Mouse (Mus musculus): ENCODE results near the gene Izumo4. TPM values are rescaled to one million over a fixed set of nuclear protein-coding genes. Genes with fewer than 3 reads are reported as not detected.

Izumo4 gene
- total and polyA plus RNA-seq, 3 experiments = 2.7 to 9.6 (median 5.9) TPM

GRCm38 (mm10) chr10:80674161-80674711, 27.7 kb upstream of the Izumo4 start:
- Histone ChIP-seq H3K9me3 (replicated peaks; ENCODE audit: low read length) (no peaks in the 10 kb centered on the region), H3K4me1 (ENCODE audit: control insufficient read depth in 1 of 2, insufficient read depth in 2 of 2) (peaks cover 21 to 73% of the 10 kb centered on the region in 2 experiments), H3K9ac (ENCODE audit: insufficient read depth, low read depth) (peak overlapping the region; percentile 98; the same call in 1 of the 2 replicates), H3K27ac (ENCODE audit: insufficient read depth, low read depth) (no peak overlapping the region), H3K79me2 (replicated peaks; ENCODE audit: control insufficient read depth, extremely low read depth, insufficient read depth, poor library complexity, severe bottlenecking) (peaks cover 40% of the 10 kb centered on the region), H3K4me2 (ENCODE audit: insufficient read depth, low read depth, poor library complexity, severe bottlenecking) (peak overlapping the region; percentile 64), H3K4me3 (replicated peaks in 1 of 3; ENCODE audit: low read depth in 2 of 3, low read length in 2 of 3, poor library complexity in 1 of 3) (peak overlapping the region; percentile 21 to 85 (median 75)), H3K36me3 (replicated peaks in 1 of 2; ENCODE audit: control insufficient read depth in 1 of 2, insufficient read depth in 1 of 2, low read length in 1 of 2) (peaks cover 38 to 56% of the 10 kb centered on the region in 2 experiments), H3K27me3 (replicated peaks) (no peaks in the 10 kb centered on the region)
- dilution Hi-C loops (cut with MboI; ENCODE audit: extremely low pct_ligation_motif_present, extremely low pct_unique_long_range_greater_than_20kb, low sequenced_read_pairs) = no loop called here
- no peak for DNase-seq (ENCODE audit: extremely low read depth)
- in situ Hi-C loops (cut with MboI; ENCODE audit: low pct_ligation_motif_present, low pct_unique_long_range_greater_than_20kb, low sequenced_read_pairs) = no loop called here
- no peak for TF ChIP-seq E2F4 (IDR thresholded peaks at IDR 0.05; ENCODE audit: insufficient replicate concordance, low read depth, low read length)
- TF ChIP-seq ZNF384 (IDR thresholded peaks at IDR 0.05; ENCODE audit: low read depth, low read length) = no peak
- TF ChIP-seq PAX5 (IDR thresholded peaks at IDR 0.05; ENCODE audit: low read length) = no peak
- TF ChIP-seq ZC3H11A (IDR thresholded peaks at IDR 0.05; ENCODE audit: low read depth, low read length) = no peak
- TF ChIP-seq USF2 (conservative IDR thresholded peaks at IDR 0.05; ENCODE audit: low read depth, low read length) = no peak
- no peak for TF ChIP-seq ZKSCAN1 (IDR thresholded peaks at IDR 0.05; ENCODE audit: borderline replicate concordance, low read depth, low read length)
- TF ChIP-seq CHD1 (IDR thresholded peaks at IDR 0.05; ENCODE audit: low read depth, low read length) = no peak
- no peak for TF ChIP-seq TBP (conservative IDR thresholded peaks at IDR 0.05; ENCODE audit: low read depth, low read length)
- TF ChIP-seq NELFE (IDR thresholded peaks at IDR 0.05; ENCODE audit: low read depth, low read length) = no peak
- TF ChIP-seq MYC (IDR thresholded peaks at IDR 0.05; ENCODE audit: low read depth, low read length) = no peak
- TF ChIP-seq TCF12 (IDR thresholded peaks at IDR 0.05; ENCODE audit: low read depth, low read length) = no peak
- TF ChIP-seq CTCF (conservative IDR thresholded peaks at IDR 0.05 in 1 of 2, IDR thresholded peaks at IDR 0.05 in 1 of 2; ENCODE audit: low read depth in 2 of 2, low read length in 2 of 2) = no peak
- TF ChIP-seq MAFK (IDR thresholded peaks at IDR 0.05; ENCODE audit: insufficient replicate concordance, low read length) = no peak
- TF ChIP-seq JUND (conservative IDR thresholded peaks at IDR 0.05; ENCODE audit: low read depth, low read length) = no peak
- no peak for TF ChIP-seq RAD21 (IDR thresholded peaks at IDR 0.05; ENCODE audit: low read depth, low read length)
- TF ChIP-seq GABPA (IDR thresholded peaks at IDR 0.05; ENCODE audit: insufficient replicate concordance, low read depth, low read length) = no peak
- no peak for TF ChIP-seq RCOR1 (conservative IDR thresholded peaks at IDR 0.05; ENCODE audit: low read depth, low read length)

- in situ Hi-C loops (cut with MboI; ENCODE audit: low pct_ligation_motif_present, low pct_unique_long_range_greater_than_20kb, low sequenced_read_pairs) = loop anchor here (25.0 kb wide), 1 partner anchor 238 kb away; the partner anchor contains the start of gene Tcf3
- no peak overlapping the region for H3K27ac ChIP-seq (ENCODE audit: insufficient read depth, low read depth)
- dilution Hi-C loops (cut with MboI; ENCODE audit: extremely low pct_ligation_motif_present, extremely low pct_unique_long_range_greater_than_20kb, low sequenced_read_pairs) = no loop called here
- H3K4me3 ChIP-seq (replicated peaks in 1 of 3; ENCODE audit: low read depth in 2 of 3, low read length in 2 of 3, poor library complexity in 1 of 3) = peak overlapping the region; percentile 75 to 99 (median 85)
- peak overlapping the region; percentile 98 for H3K9ac ChIP-seq (ENCODE audit: insufficient read depth, low read depth)
- peaks cover 31 to 49% of the 10 kb centered on the region in 2 experiments for H3K36me3 ChIP-seq (replicated peaks in 1 of 2; ENCODE audit: control insufficient read depth in 1 of 2, insufficient read depth in 1 of 2, low read length in 1 of 2)
- no peak for DNase-seq (ENCODE audit: extremely low read depth)
- H3K4me1 ChIP-seq (ENCODE audit: control insufficient read depth in 1 of 2, insufficient read depth in 2 of 2) = peaks cover 26 to 73% of the 10 kb centered on the region in 2 experiments
- peaks cover 40% of the 10 kb centered on the region for H3K79me2 ChIP-seq (replicated peaks; ENCODE audit: control insufficient read depth, extremely low read depth, insufficient read depth, poor library complexity, severe bottlenecking)
- TF ChIP-seq NRF1 (IDR thresholded peaks at IDR 0.05; ENCODE audit: low read depth, low read length) = no peak
- TF ChIP-seq EP300 (IDR thresholded peaks at IDR 0.05; ENCODE audit: low read length) = no peak
- no peak for TF ChIP-seq HCFC1 (IDR thresholded peaks at IDR 0.05; ENCODE audit: low read depth, low read length)
- no peak for TF ChIP-seq USF2 (conservative IDR thresholded peaks at IDR 0.05; ENCODE audit: low read depth, low read length)
- TF ChIP-seq ZMIZ1 (IDR thresholded peaks at IDR 0.05; ENCODE audit: low read depth, low read length) = no peak
- TF ChIP-seq ZNF384 (IDR thresholded peaks at IDR 0.05; ENCODE audit: low read depth, low read length) = no peak
- no peak for TF ChIP-seq USF1 (IDR thresholded peaks at IDR 0.05; ENCODE audit: low read depth, low read length)
- no peak for TF ChIP-seq UBTF (IDR thresholded peaks at IDR 0.05; ENCODE audit: low read depth, low read length)
- TF ChIP-seq E2F4 (IDR thresholded peaks at IDR 0.05; ENCODE audit: insufficient replicate concordance, low read depth, low read length) = no peak
- no peak for TF ChIP-seq BHLHE40 (IDR thresholded peaks at IDR 0.05; ENCODE audit: low read depth, low read length)
- TF ChIP-seq MYC (IDR thresholded peaks at IDR 0.05; ENCODE audit: low read depth, low read length) = no peak
- TF ChIP-seq CHD2 (IDR thresholded peaks at IDR 0.05; ENCODE audit: low read length) = no peak
- no peak for TF ChIP-seq JUND (conservative IDR thresholded peaks at IDR 0.05; ENCODE audit: low read depth, low read length)
- TF ChIP-seq ETS1 (conservative IDR thresholded peaks at IDR 0.05; ENCODE audit: low read depth, low read length) = no peak
- TF ChIP-seq MEF2A (IDR thresholded peaks at IDR 0.05; ENCODE audit: borderline replicate concordance, low read depth, low read length) = no peak
- no peak for TF ChIP-seq CHD1 (IDR thresholded peaks at IDR 0.05; ENCODE audit: low read depth, low read length)
- H3K9me3 ChIP-seq (replicated peaks; ENCODE audit: low read length) = no peaks in the 10 kb centered on the region
- peak overlapping the region; percentile 64 for H3K4me2 ChIP-seq (ENCODE audit: insufficient read depth, low read depth, poor library complexity, severe bottlenecking)
- no peaks in the 10 kb centered on the region for H3K27me3 ChIP-seq (replicated peaks)
Observed at GRCm38 (mm10) chr10:80674851-80675404, 27.1 kb upstream of the Izumo4 start.

All from CH12.LX (cell line).